Mouse (Mus musculus): ENCODE data around the gene Ppid. TPM values are rescaled to one million over a fixed set of nuclear protein-coding genes. Genes with fewer than 3 reads are reported as not detected.

Ppid gene
- total and polyA plus RNA-seq, 3 experiments: 203 to 254 TPM; not detected in 1

DNA sequence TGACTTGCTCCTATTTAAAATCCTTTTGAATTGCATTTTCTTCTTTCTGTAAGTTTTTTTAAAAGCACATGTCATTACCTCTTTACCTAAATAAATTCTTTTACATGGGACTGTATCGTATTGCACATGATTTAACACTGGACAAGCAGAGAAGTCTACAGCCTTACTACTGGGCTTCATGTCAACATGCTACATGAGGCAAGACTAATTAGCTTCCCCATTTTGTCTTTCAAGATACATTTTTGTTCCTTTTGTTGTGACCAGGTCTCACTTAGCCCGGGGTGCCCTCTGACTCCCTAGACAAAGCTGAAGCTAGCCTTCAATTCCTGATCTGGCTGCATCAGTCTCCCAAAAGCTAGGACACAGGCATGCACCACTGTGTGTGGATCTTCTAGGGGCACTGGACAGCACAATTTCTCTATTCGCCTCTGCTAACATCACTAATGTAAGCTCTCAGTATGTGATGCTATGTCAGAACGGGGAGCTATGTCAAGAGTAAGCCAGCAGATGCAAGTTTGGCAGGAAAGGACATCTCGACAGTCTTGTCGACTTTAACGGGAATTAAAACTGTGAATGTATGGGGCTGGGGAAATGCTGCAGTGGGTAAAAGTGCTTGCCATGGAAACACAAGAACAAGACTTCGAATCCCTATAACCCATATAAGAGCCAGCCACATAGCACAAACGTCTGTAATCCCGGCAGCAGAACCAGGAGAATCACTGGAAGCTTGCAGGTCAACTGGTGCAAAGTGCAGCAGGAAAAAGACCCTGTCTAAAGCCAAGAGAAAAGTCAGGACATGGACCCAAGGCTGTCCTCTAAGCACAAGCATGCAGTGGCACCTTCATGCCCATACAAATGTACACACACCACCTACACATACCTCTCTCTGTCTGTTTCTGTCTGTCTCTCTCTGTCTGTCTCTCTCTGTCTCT, 29.1 kb upstream of the Ppid start:
- Histone ChIP-seq H3K9ac (ENCODE audit: control insufficient read depth, low read depth, low read length, poor library complexity, severe bottlenecking) (no peak overlapping the region), H3K27me3 (ENCODE audit: control insufficient read depth in 1 of 2, insufficient read depth in 2 of 2, low read length in 2 of 2) (no peaks in the 10 kb centered on the region), H3K36me3 (ENCODE audit: control insufficient read depth in 1 of 2, insufficient read depth in 2 of 2, low read length in 2 of 2) (peaks cover 0 to 14% of the 10 kb centered on the region in 2 experiments; a peak in 3 of 4 replicates), H3K4me3 (ENCODE audit: control insufficient read depth in 1 of 2, insufficient read depth in 1 of 2, low read depth in 2 of 2, low read length in 2 of 2) (no peak overlapping the region), H3K79me2 (ENCODE audit: control insufficient read depth, insufficient read depth, low read length, poor library complexity) (peaks cover 31% of the 10 kb centered on the region), H3K4me1 (ENCODE audit: control insufficient read depth in 1 of 2, insufficient read depth in 2 of 2, low read length in 2 of 2) (peaks cover 7 to 22% of the 10 kb centered on the region in 2 experiments), H3K9me3 (replicated peaks; ENCODE audit: insufficient read depth, low read length) (no peaks in the 10 kb centered on the region), H3K27ac (ENCODE audit: control insufficient read depth, low read depth, low read length) (no peak overlapping the region)
- TF ChIP-seq MYC (IDR thresholded peaks at IDR 0.05; ENCODE audit: low read depth, low read length) (0 out of 2 replicates have a peak, but pooled peaks have one; percentile 40), KAT2A (conservative IDR thresholded peaks at IDR 0.05; ENCODE audit: low read depth, low read length) (no peak)
- DNase-seq (ENCODE audit: low read depth, low spot score): peak; percentile 57

DNA sequence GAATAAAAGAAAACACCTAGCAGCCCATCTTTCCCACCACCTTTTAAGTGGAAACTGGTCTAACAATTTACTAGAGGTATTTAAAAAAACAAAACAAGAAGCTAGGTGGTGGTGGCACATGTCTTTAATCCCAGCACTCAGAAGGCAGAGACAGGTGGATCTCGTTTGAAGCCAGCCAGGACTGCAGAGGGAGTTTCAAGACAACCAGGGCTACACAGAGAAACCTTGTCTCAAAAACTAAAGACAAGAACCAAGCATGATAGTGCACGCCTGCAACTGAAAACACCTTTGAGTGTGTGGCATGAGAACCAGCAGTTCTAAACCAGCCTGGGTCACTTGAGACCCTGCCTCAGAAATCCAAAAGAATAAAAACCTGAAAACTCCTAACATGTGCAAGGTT, 27.6 kb upstream of the Ppid start:
- no peaks in the 10 kb centered on the region for H3K9me3 ChIP-seq (replicated peaks; ENCODE audit: insufficient read depth, low read length)
- H3K36me3 ChIP-seq (ENCODE audit: control insufficient read depth in 1 of 2, insufficient read depth in 2 of 2, low read length in 2 of 2): peaks cover 0 to 16% of the 10 kb centered on the region in 2 experiments; a peak in 3 of 4 replicates
- TF ChIP-seq CHD2 (IDR thresholded peaks at IDR 0.05; ENCODE audit: low read length): no peak
- no peak for TF ChIP-seq EP300 (IDR thresholded peaks at IDR 0.05; ENCODE audit: low read depth in 1 of 2, low read length in 2 of 2)
- TF ChIP-seq ZKSCAN1 (IDR thresholded peaks at IDR 0.05; ENCODE audit: low read depth, low read length): no peak
- no peak for TF ChIP-seq MAZ (IDR thresholded peaks at IDR 0.05; ENCODE audit: low read depth, low read length)
- TF ChIP-seq ELF1 (IDR thresholded peaks at IDR 0.05; ENCODE audit: low read depth, low read length): no peak
- no peak for TF ChIP-seq CTCF (IDR thresholded peaks at IDR 0.05 in 2 of 3, conservative IDR thresholded peaks at IDR 0.05 in 1 of 3; ENCODE audit: control insufficient read depth in 1 of 3, insufficient read depth in 1 of 3, low read depth in 2 of 3, low read length in 3 of 3, poor library complexity in 1 of 3, severe bottlenecking in 1 of 3)
- TF ChIP-seq NRF1 (IDR thresholded peaks at IDR 0.05; ENCODE audit: insufficient read depth, low read depth, low read length, poor library complexity, severe bottlenecking): no peak
- TF ChIP-seq TCF12 (IDR thresholded peaks at IDR 0.05; ENCODE audit: low read depth, low read length): no peak
- TF ChIP-seq MYB (IDR thresholded peaks at IDR 0.05; ENCODE audit: low read depth, low read length): no peak
- no peak for TF ChIP-seq UBTF (IDR thresholded peaks at IDR 0.05; ENCODE audit: borderline replicate concordance, insufficient read depth, low read depth, low read length)
- TF ChIP-seq POLR2A (IDR thresholded peaks at IDR 0.05; ENCODE audit: control insufficient read depth in 1 of 2, insufficient read depth in 1 of 2, low read depth in 1 of 2, low read length in 2 of 2, poor library complexity in 1 of 2): no peak
- TF ChIP-seq KAT2A (conservative IDR thresholded peaks at IDR 0.05; ENCODE audit: low read depth, low read length): no peak
- TF ChIP-seq BHLHE40 (IDR thresholded peaks at IDR 0.05; ENCODE audit: borderline replicate concordance, low read depth, low read length): no peak
- TF ChIP-seq NELFE (IDR thresholded peaks at IDR 0.05; ENCODE audit: low read depth, low read length): no peak
- TF ChIP-seq ZC3H11A (IDR thresholded peaks at IDR 0.05; ENCODE audit: low read depth, low read length): no peak
- H3K27ac ChIP-seq (ENCODE audit: control insufficient read depth, low read depth, low read length): no peak overlapping the region
- no peaks in the 10 kb centered on the region for H3K27me3 ChIP-seq (ENCODE audit: control insufficient read depth in 1 of 2, insufficient read depth in 2 of 2, low read length in 2 of 2)
- peaks cover 7 to 25% of the 10 kb centered on the region in 2 experiments for H3K4me1 ChIP-seq (ENCODE audit: control insufficient read depth in 1 of 2, insufficient read depth in 2 of 2, low read length in 2 of 2)
- H3K9ac ChIP-seq (ENCODE audit: control insufficient read depth, low read depth, low read length, poor library complexity, severe bottlenecking): no peak overlapping the region
- H3K4me3 ChIP-seq (ENCODE audit: control insufficient read depth in 1 of 2, insufficient read depth in 1 of 2, low read depth in 2 of 2, low read length in 2 of 2): no peak overlapping the region
- peaks cover 34% of the 10 kb centered on the region for H3K79me2 ChIP-seq (ENCODE audit: control insufficient read depth, insufficient read depth, low read length, poor library complexity)
- no peak for DNase-seq (ENCODE audit: low read depth, low spot score)

Data from MEL (cell line).